Comparison of ENCODE assay signal across 8 mouse cellular contexts in genomic region chr9:48760449-48761174, GRCm38 (mm10).
DNase-seq lines count a peak whose midpoint lies in the region; ATAC-seq lines count a peak whose summit lies in the region.

No protein-coding gene starts in this region.

- H3K9ac ChIP-seq in embryonic facial prominence, embryonic 13.5 days = no peak overlapping the region
- no peak overlapping the region for H3K9ac ChIP-seq in kidney, embryonic 14.5 days (ENCODE audit: low read depth, low read length)
- no peak overlapping the region for H3K9ac ChIP-seq in limb, embryonic 11.5 days (ENCODE audit: low read length)

- ATAC-seq in embryonic facial prominence, embryonic 13.5 days (ENCODE audit: insufficient number of reproducible peaks, insufficient read depth, low FRiP score, low TSS enrichment, low read depth) = peak; percentile 77
- ATAC-seq in kidney, embryonic 14.5 days (ENCODE audit: low FRiP score, low TSS enrichment) = peak; percentile 88
- peak; percentile 55 for ATAC-seq in limb, embryonic 11.5 days (ENCODE audit: insufficient number of reproducible peaks, low FRiP score, low TSS enrichment, low read depth)
- ATAC-seq in monocyte, adult 5-6 weeks (replicated peaks; ENCODE audit: insufficient number of reproducible peaks, low FRiP score, low TSS enrichment, poor library complexity, severe bottlenecking) = peak; percentile 74

- H3K4me1 ChIP-seq in embryonic facial prominence, embryonic 13.5 days = peaks cover 40% of the 10 kb centered on the region
- H3K4me1 ChIP-seq in heart, embryonic 10.5 days = peaks cover 25% of the 10 kb centered on the region
- peaks cover 23% of the 10 kb centered on the region for H3K4me1 ChIP-seq in kidney, embryonic 14.5 days (ENCODE audit: control insufficient read depth, insufficient read depth, low read length)
- peaks cover 40% of the 10 kb centered on the region for H3K4me1 ChIP-seq in limb, embryonic 11.5 days (ENCODE audit: control insufficient read depth, insufficient read depth, low read length)

- H3K36me3 ChIP-seq in embryonic facial prominence, embryonic 13.5 days = no peaks in the 10 kb centered on the region
- no peaks in the 10 kb centered on the region for H3K36me3 ChIP-seq in heart, embryonic 10.5 days
- no peaks in the 10 kb centered on the region for H3K36me3 ChIP-seq in kidney, embryonic 14.5 days (ENCODE audit: control insufficient read depth, insufficient read depth, low read length)
- no peaks in the 10 kb centered on the region for H3K36me3 ChIP-seq in limb, embryonic 11.5 days (ENCODE audit: control insufficient read depth, insufficient read depth, low read length)

- peak overlapping the region; percentile 68 for H3K27ac ChIP-seq in embryonic facial prominence, embryonic 13.5 days
- 0 out of 2 replicates have a peak overlapping the region, but pooled peaks have one; percentile 17 for H3K27ac ChIP-seq in heart, embryonic 10.5 days
- H3K27ac ChIP-seq in kidney, embryonic 14.5 days (ENCODE audit: low read depth, low read length) = peak overlapping the region; percentile 37; the same call in 1 of the 2 replicates
- no peak overlapping the region; the same call in 1 of the 2 replicates for H3K27ac ChIP-seq in limb, embryonic 11.5 days (replicated peaks; ENCODE audit: low read depth, low read length)

- 33% methylated on average over 13 of the region's 13 CpGs for WGBS in embryonic facial prominence, embryonic 13.5 days
- WGBS in heart, embryonic 10.5 days = 45% methylated on average over 13 of the region's 13 CpGs
- 42% methylated on average over 13 of the region's 13 CpGs for WGBS in kidney, embryonic 14.5 days
- WGBS in limb, embryonic 11.5 days = 46% methylated on average over 13 of the region's 13 CpGs

- DNase-seq in kidney, adult 18-20 months = peak; percentile 61
- no peak for DNase-seq in kidney, adult 11 months
- peak; percentile 89 for DNase-seq in heart, embryonic 10.5 days (ENCODE audit: low spot score)
- peak; percentile 49 for DNase-seq in limb, embryonic 11.5 days (ENCODE audit: low spot score)
- no peak for DNase-seq in T-cell, adult 2 months (ENCODE audit: low spot score)

- H3K4me2 ChIP-seq in embryonic facial prominence, embryonic 13.5 days = peak overlapping the region; percentile 3; the same call in 1 of the 2 replicates
- H3K4me2 ChIP-seq in kidney, embryonic 14.5 days (replicated peaks; ENCODE audit: low read depth, low read length) = no peak overlapping the region; the same call in 1 of the 2 replicates
- no peak overlapping the region for H3K4me2 ChIP-seq in limb, embryonic 11.5 days (ENCODE audit: low read depth, severe bottlenecking)

- H3K27me3 ChIP-seq in embryonic facial prominence, embryonic 13.5 days = no peaks in the 10 kb centered on the region; the same call in 1 of the 2 replicates
- H3K27me3 ChIP-seq in heart, embryonic 10.5 days (ENCODE audit: insufficient read depth, poor library complexity, severe bottlenecking) = peaks cover 14% of the 10 kb centered on the region
- H3K27me3 ChIP-seq in kidney, embryonic 14.5 days (ENCODE audit: control insufficient read depth, insufficient read depth, low read length) = no peaks in the 10 kb centered on the region
- peaks cover 2% of the 10 kb centered on the region; the same call in 1 of the 2 replicates for H3K27me3 ChIP-seq in limb, embryonic 11.5 days (ENCODE audit: control insufficient read depth, insufficient read depth, low read length)

- H3K4me3 ChIP-seq in embryonic facial prominence, embryonic 13.5 days = no peak overlapping the region
- H3K4me3 ChIP-seq in heart, embryonic 10.5 days = no peak overlapping the region
- H3K4me3 ChIP-seq in kidney, embryonic 14.5 days (ENCODE audit: low read length) = no peak overlapping the region
- H3K4me3 ChIP-seq in limb, embryonic 11.5 days (ENCODE audit: low read depth, low read length) = no peak overlapping the region

- H3K9me3 ChIP-seq in embryonic facial prominence, embryonic 13.5 days = no peaks in the 10 kb centered on the region
- H3K9me3 ChIP-seq in heart, embryonic 10.5 days = no peaks in the 10 kb centered on the region
- no peaks in the 10 kb centered on the region for H3K9me3 ChIP-seq in kidney, embryonic 14.5 days (ENCODE audit: control insufficient read depth, low read length)
- no peaks in the 10 kb centered on the region for H3K9me3 ChIP-seq in limb, embryonic 11.5 days (ENCODE audit: control insufficient read depth, low read length)

Comparison
In these comparisons a context has a peak if more than half of its experiments do, and no peak if none do; other contexts are left out.
1. DNase-seq: peak in kidney, adult 18-20 months (single experiment), heart, embryonic 10.5 days (single experiment) and limb, embryonic 11.5 days (single experiment); none in kidney, adult 11 months (single experiment) and T-cell, adult 2 months (single experiment).
2. Peak in every context shown above with its lines, with median percentiles within 50 percentile points of each other: ATAC-seq.